Mouse (Mus musculus): ENCODE results near the gene Myo1e.

DNA sequence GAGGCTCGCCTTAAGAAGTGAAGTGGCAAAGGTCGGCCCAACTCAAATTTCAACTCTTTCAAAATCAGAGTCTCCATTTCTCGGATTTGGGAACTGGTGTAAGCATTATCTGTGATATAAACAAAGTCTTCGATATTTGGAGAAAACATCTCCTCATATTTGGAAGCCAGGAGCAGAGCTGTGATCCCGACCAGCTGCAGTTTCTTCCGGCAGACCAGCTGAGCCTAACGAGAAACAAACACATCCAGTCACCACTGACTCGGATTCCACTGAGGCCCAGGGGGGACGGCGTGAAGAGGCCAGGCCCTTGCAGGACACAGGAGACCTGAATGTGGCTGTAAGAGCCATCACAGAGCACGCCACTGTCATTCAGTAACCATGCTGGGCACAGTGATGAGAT, 203.5 kb downstream of the Myo1e start:
- TF ChIP-seq CTCF (IDR thresholded peaks at IDR 0.05; ENCODE audit: control insufficient read depth, insufficient read depth, insufficient read length) (no peak), MAX (IDR thresholded peaks at IDR 0.05) (no peak), FOSL1 (IDR thresholded peaks at IDR 0.05; ENCODE audit: insufficient read depth, low read length, poor library complexity, severe bottlenecking) (no peak), CEBPB (IDR thresholded peaks at IDR 0.05; ENCODE audit: low read depth) (no peak), MYOG (IDR thresholded peaks at IDR 0.05; ENCODE audit: control insufficient read depth, extremely low read depth, insufficient read length) (no peak), MYOD1 (IDR thresholded peaks at IDR 0.05; ENCODE audit: control insufficient read depth, insufficient read length, low read depth) (no peak), USF1 (IDR thresholded peaks at IDR 0.05; ENCODE audit: low read depth) (no peak)

Measured in C2C12 (cell line).